Mouse (Mus musculus): ENCODE measurements around the gene Atp5f1. TPM values are rescaled to one million over a fixed set of nuclear protein-coding genes. Genes with fewer than 3 reads are reported as not detected.
"Not testable (repeated sequence)": the region's sequence is repeated elsewhere in the genome, so short reads cannot be mapped to it uniquely, and the experiment has no call there.

The Atp5f1 gene
- polyA plus RNA-seq (2015; fragmentation: Nextera tagmentation; extraction: Ambion mirVana) = 473 and 524 TPM in 2 replicates

DNA sequence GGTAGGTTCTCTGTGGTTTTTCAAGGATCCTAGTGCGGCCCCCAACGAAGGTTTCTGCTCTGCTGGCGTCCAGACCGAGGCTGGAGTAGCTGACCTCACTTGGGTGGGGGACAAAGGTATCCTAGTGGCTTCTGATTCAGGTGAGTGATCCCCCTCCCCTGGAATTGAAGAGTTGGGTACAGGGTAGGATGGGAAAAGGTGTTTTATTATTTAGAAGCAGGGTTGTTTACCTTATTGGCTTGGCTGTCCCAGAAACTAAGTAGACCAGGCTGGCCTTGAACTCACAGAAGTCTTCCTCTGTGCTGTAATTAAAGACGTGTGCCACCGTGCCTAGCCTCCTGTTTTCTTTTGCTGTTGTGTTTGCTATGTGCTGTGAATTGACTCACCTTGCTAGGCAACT is at the start of gene Atp5f1:
Gene Atp5f1 (minus strand): TSS at position 101 of the 400 bp plus-strand sequence.
- no peak for ATAC-seq (ENCODE audit: insufficient read depth, low FRiP score)
- no peaks in the 10 kb centered on the region for H3K9me3 ChIP-seq (replicated peaks; ENCODE audit: control insufficient read depth, low read length)
- H3K27me3 ChIP-seq (ENCODE audit: control insufficient read depth, insufficient read depth, low read length) = no peaks in the 10 kb centered on the region
- H3K27ac ChIP-seq (ENCODE audit: low read length) = peak within 1 kb of the TSS; percentile 92
- H3K4me3 ChIP-seq (replicated peaks; ENCODE audit: low read length) = peak within 1 kb of the TSS; percentile 95
- H3K4me1 ChIP-seq (ENCODE audit: control insufficient read depth, insufficient read depth, low read length) = peaks cover 16% of the 10 kb centered on the region
- peak within 1 kb of the TSS; percentile 86 for H3K4me2 ChIP-seq (ENCODE audit: low read depth, low read length)
- WGBS = 2% methylated on average over 6 of the region's 6 CpGs
- 0 out of 2 replicates have a peak, but pooled peaks cover 12% of the 10 kb centered on the region for H3K36me3 ChIP-seq (ENCODE audit: control insufficient read depth, insufficient read depth, low read length)
- peak within 1 kb of the TSS; percentile 97 for H3K9ac ChIP-seq (ENCODE audit: low read length)

DNA sequence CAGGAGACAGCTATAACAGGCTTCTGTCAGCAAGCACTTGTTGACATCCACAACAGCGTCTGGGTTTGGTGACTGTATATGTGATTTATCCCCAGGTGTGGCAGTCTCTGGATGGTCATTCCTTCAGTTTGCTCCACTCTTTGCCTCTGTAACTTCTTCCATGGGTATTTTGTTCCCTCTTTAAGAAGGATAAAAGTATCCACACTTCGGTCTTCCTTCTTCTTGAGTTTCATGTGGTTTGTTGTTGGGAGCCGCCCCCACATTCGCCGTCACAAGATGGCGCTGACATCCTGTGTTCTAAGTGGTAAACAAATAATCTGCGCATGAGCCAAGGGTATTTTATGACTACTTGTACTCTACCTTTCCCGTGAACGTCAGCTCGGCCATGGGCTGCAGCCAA is 43.5 kb upstream of the Atp5f1 start:
- H3K9me3 ChIP-seq (replicated peaks; ENCODE audit: control insufficient read depth, low read length); H3K36me3 ChIP-seq (ENCODE audit: control insufficient read depth, insufficient read depth, low read length); H3K27ac ChIP-seq (ENCODE audit: low read length); H3K4me2 ChIP-seq (ENCODE audit: low read depth, low read length); H3K4me1 ChIP-seq (ENCODE audit: control insufficient read depth, insufficient read depth, low read length); H3K4me3 ChIP-seq (replicated peaks; ENCODE audit: low read length); H3K27me3 ChIP-seq (ENCODE audit: control insufficient read depth, insufficient read depth, low read length); ATAC-seq (ENCODE audit: insufficient read depth, low FRiP score); H3K9ac ChIP-seq (ENCODE audit: low read length): not testable (repeated sequence)
- 79% methylated on average over 10 of the region's 10 CpGs for WGBS

DNA sequence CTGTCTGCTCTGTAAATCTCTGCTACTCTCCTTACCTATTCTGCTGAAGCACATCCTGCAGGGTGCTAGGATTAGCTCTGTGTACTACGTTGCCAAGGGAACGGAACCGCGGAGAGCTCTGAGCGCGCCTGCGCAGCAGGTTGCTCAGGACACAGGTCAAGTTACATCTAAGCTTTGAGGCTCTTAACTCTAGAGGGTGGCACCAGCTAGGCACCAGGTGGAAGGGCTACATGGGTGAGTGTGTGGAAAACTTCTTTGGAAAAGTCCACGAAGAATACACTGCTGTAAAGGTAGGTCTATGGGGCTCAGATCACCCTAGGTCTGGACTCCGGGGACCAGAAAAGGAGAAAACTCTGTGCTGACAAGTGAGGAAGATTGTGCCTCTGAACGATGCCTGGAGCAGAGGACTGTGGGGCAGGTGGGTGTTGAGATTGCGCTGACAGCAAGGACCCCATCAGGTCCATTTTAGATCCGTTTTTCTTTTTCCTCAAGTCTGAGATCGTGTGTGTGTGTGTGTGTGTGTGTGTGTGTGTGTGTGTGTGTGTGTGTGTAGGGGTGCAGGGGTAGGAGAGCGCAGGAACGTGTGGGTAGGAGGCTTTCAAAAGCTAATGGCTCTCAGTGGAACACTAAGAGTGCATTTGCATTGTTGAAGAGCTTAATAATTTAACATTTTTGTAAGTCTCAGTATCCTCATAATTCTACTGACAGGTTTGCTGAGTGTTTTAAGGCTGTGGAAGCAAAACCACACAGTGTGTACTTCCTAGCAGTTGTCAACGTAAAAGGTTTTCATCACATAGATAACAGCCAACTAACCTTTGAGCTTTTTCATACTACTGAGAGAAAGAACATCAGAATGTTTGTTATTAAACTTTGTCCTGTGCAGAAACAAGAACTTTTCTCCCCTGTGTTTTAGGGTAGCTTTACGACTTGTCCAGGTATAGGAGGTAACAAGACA is 41.8 kb upstream of the Atp5f1 start:
- H3K4me1 ChIP-seq (ENCODE audit: control insufficient read depth, insufficient read depth, low read length) = no peaks in the 10 kb centered on the region
- 21% methylated on average over 16 of the region's 17 CpGs for WGBS
- H3K4me3 ChIP-seq (replicated peaks; ENCODE audit: low read length) = no peak overlapping the region
- ATAC-seq (ENCODE audit: insufficient read depth, low FRiP score) = peak; percentile 88
- H3K27me3 ChIP-seq (ENCODE audit: control insufficient read depth, insufficient read depth, low read length) = no peaks in the 10 kb centered on the region
- no peak overlapping the region for H3K9ac ChIP-seq (ENCODE audit: low read length)
- H3K4me2 ChIP-seq (ENCODE audit: low read depth, low read length) = peak overlapping the region; percentile 22; the same call in 1 of the 2 replicates
- H3K9me3 ChIP-seq (replicated peaks; ENCODE audit: control insufficient read depth, low read length) = no peaks in the 10 kb centered on the region
- H3K36me3 ChIP-seq (ENCODE audit: control insufficient read depth, insufficient read depth, low read length) = no peaks in the 10 kb centered on the region
- H3K27ac ChIP-seq (ENCODE audit: low read length) = no peak overlapping the region

DNA sequence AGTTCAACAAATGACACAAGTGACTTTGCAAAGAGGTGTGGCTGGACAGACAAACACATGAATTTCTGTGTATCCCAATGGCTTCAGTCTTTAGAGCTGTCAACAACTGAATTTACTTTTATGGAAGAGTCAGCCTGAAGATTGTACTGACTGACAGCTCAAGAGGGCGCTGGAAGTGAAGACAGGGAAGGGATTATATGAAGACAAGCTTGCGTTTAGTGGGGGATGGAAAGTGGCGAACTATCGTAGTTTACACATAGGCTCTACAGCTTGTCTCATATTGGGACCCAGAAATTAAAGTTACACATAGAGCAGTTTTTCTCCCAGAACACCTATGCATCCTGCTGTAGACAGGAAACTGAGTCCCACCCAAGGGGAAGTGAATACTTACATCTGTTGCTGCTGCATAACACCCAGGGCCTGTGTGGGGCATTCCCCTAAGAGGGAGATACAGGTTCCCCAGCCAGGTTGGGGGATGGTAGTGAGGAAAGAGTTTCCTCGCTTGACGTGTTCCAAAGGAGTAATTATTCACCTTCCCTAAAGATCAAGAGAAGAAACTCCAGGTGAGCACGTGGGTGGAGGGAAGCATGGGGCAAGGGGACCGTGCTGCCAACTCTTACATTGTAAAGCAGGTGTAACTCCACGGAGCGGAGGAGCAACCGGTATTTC is 40.9 kb upstream of the Atp5f1 start:
- H3K4me2 ChIP-seq (ENCODE audit: low read depth, low read length) = peak overlapping the region; percentile 22; the same call in 1 of the 2 replicates
- 19% methylated on average over 11 of the region's 11 CpGs for WGBS
- no peaks in the 10 kb centered on the region for H3K27me3 ChIP-seq (ENCODE audit: control insufficient read depth, insufficient read depth, low read length)
- no peak overlapping the region for H3K4me3 ChIP-seq (replicated peaks; ENCODE audit: low read length)
- H3K9ac ChIP-seq (ENCODE audit: low read length) = no peak overlapping the region
- H3K36me3 ChIP-seq (ENCODE audit: control insufficient read depth, insufficient read depth, low read length) = no peaks in the 10 kb centered on the region
- H3K27ac ChIP-seq (ENCODE audit: low read length) = no peak overlapping the region
- no peaks in the 10 kb centered on the region for H3K4me1 ChIP-seq (ENCODE audit: control insufficient read depth, insufficient read depth, low read length)
- no peak for ATAC-seq (ENCODE audit: insufficient read depth, low FRiP score)
- no peaks in the 10 kb centered on the region for H3K9me3 ChIP-seq (replicated peaks; ENCODE audit: control insufficient read depth, low read length)

DNA sequence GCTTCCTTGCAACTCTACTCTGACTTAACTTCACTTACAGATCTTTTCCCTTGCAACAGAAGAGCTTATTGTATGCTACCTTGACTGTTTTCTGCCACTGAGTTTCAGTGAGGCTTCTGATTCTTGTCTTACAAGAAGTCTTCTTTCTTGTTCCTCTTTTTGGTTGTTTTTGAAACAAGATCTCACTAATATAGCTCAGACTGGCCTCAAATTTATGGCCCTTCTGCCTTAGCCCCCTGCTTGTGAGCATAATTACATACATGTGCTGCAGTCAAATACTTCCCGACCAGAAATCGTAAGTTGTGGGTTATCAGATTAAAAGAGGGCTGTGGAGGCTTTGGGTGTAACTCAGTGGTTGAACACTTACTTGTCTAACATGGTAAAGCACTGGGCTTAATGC is 34.8 kb upstream of the Atp5f1 start:
- H3K4me2 ChIP-seq (ENCODE audit: low read depth, low read length) = no peak overlapping the region
- H3K27ac ChIP-seq (ENCODE audit: low read length) = no peak overlapping the region
- H3K36me3 ChIP-seq (ENCODE audit: control insufficient read depth, insufficient read depth, low read length) = no peaks in the 10 kb centered on the region
- ATAC-seq (ENCODE audit: insufficient read depth, low FRiP score) = no peak
- no peak overlapping the region for H3K4me3 ChIP-seq (replicated peaks; ENCODE audit: low read length)
- no peaks in the 10 kb centered on the region for H3K4me1 ChIP-seq (ENCODE audit: control insufficient read depth, insufficient read depth, low read length)
- no peak overlapping the region for H3K9ac ChIP-seq (ENCODE audit: low read length)
- H3K27me3 ChIP-seq (ENCODE audit: control insufficient read depth, insufficient read depth, low read length) = no peaks in the 10 kb centered on the region
- no peaks in the 10 kb centered on the region for H3K9me3 ChIP-seq (replicated peaks; ENCODE audit: control insufficient read depth, low read length)
- WGBS = 51% methylated on average over 2 of the region's 2 CpGs

DNA sequence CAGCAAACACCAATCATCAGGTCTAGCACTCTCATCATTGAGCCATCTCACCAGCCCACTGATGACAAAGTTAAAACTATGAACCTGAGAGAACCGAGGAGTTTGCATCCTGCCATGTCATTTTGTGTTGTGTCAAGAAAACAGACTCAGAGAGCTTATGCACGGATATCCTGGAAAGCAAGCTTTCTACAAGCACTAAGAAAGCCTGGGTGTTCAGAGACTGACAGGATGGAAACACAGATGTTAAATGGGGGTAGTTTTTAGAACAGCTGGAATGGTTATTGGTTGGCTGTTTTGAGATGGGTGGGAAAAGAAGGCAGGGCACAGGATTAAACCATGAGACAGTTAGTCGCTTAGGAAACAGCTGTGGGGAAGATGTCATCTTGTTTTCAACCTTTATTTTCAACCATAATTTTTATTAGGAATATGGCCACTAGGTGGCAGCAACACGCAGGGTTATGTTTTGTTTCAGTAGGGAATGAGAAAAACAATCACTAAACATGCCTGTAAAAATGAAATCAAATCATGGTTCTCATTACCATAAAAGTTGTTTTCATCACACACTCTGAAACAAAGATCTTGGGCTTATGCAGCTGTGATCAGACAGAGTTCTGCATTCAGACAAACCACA is 31.9 kb upstream of the Atp5f1 start:
- Histone ChIP-seq H3K36me3 (ENCODE audit: control insufficient read depth, insufficient read depth, low read length) (no peaks in the 10 kb centered on the region), H3K9ac (ENCODE audit: low read length) (no peak overlapping the region), H3K27me3 (ENCODE audit: control insufficient read depth, insufficient read depth, low read length) (no peaks in the 10 kb centered on the region), H3K9me3 (replicated peaks; ENCODE audit: control insufficient read depth, low read length) (no peaks in the 10 kb centered on the region), H3K4me3 (replicated peaks; ENCODE audit: low read length) (no peak overlapping the region), H3K27ac (ENCODE audit: low read length) (no peak overlapping the region), H3K4me1 (ENCODE audit: control insufficient read depth, insufficient read depth, low read length) (no peaks in the 10 kb centered on the region), H3K4me2 (ENCODE audit: low read depth, low read length) (no peak overlapping the region)
- no peak for ATAC-seq (ENCODE audit: insufficient read depth, low FRiP score)
- 19% methylated on average over 4 of the region's 4 CpGs for WGBS

DNA sequence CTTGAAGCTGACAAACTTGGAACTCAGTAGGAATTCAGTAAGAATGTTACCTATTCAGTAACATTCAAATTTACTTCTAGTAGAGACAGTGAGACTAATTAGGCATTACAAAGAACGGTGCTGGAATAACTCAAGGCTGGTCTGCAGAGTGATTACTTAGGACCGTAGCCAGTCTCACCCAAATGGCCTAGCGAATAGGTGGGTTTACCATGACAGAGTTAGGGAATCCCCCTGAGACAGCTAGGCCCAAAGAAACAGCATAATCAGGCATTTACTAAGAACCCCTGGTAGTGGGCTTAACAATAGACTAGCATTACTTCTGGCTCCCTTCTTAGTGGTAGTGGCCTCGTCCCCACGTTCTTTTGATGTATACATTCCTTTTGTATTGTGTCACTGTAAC is 29.7 kb upstream of the Atp5f1 start:
- H3K4me3 ChIP-seq (replicated peaks; ENCODE audit: low read length); H3K4me2 ChIP-seq (ENCODE audit: low read depth, low read length); H3K36me3 ChIP-seq (ENCODE audit: control insufficient read depth, insufficient read depth, low read length); ATAC-seq (ENCODE audit: insufficient read depth, low FRiP score); H3K9ac ChIP-seq (ENCODE audit: low read length); H3K4me1 ChIP-seq (ENCODE audit: control insufficient read depth, insufficient read depth, low read length); H3K27me3 ChIP-seq (ENCODE audit: control insufficient read depth, insufficient read depth, low read length); H3K27ac ChIP-seq (ENCODE audit: low read length); H3K9me3 ChIP-seq (replicated peaks; ENCODE audit: control insufficient read depth, low read length): not testable (repeated sequence)
- WGBS = 54% methylated on average over 5 of the region's 5 CpGs

DNA sequence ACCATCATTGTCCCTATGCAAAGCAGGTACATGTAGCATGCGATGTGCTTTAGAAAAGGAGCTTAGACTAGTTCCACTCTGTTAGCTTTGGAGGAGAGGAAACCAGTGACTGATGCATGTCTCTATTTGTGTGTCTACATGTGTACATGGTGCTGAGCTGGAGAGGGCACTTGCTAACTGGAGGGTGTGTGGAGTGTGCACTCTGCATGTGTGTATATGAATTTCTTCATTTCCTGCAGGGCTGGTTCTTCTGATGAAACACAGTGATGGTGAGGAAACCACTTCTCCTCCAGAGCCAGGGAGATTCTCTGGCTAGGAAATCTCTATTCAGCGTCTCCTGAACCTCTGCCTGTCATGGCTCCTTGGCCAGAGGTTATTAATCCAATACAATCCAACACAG is 14.3 kb upstream of the Atp5f1 start:
- H3K9me3 ChIP-seq (replicated peaks; ENCODE audit: control insufficient read depth, low read length) = no peaks in the 10 kb centered on the region
- no peaks in the 10 kb centered on the region for H3K27me3 ChIP-seq (ENCODE audit: control insufficient read depth, insufficient read depth, low read length)
- no peaks in the 10 kb centered on the region for H3K4me1 ChIP-seq (ENCODE audit: control insufficient read depth, insufficient read depth, low read length)
- H3K4me3 ChIP-seq (replicated peaks; ENCODE audit: low read length) = no peak overlapping the region
- WGBS = 86% methylated on average over 2 of the region's 2 CpGs
- no peak for ATAC-seq (ENCODE audit: insufficient read depth, low FRiP score)
- H3K9ac ChIP-seq (ENCODE audit: low read length) = no peak overlapping the region
- H3K27ac ChIP-seq (ENCODE audit: low read length) = no peak overlapping the region
- H3K4me2 ChIP-seq (ENCODE audit: low read depth, low read length) = no peak overlapping the region
- H3K36me3 ChIP-seq (ENCODE audit: control insufficient read depth, insufficient read depth, low read length) = 0 out of 2 replicates have a peak, but pooled peaks cover 3% of the 10 kb centered on the region

DNA sequence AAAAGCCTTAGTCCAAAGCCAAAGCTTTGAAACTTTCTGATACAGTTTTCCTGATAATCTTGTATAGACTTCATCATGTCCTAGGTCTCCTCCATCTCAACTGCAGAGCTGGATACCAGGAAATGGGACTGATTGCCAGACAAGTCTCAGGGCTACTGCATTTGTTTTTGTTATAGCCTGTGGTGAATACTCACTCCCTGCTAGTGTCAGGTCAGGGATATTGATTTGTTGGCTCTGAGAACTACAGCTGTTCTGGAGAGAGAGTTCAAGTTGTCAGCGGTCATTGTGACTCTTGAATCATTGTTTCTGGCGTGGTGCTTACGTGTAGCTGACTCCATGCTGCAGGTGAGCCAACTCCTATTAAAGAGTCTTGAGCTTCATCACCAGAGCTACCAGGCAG is 13.5 kb upstream of the Atp5f1 start, which contains the start of gene Ovgp1:
Gene Ovgp1 (plus strand): TSS at position 301 of the 400 bp plus-strand sequence.
- no peak within 1 kb of the TSS for H3K27ac ChIP-seq (ENCODE audit: low read length)
- ATAC-seq (ENCODE audit: insufficient read depth, low FRiP score) = no peak
- 48% methylated on average over 3 of the region's 3 CpGs for WGBS
- H3K9me3 ChIP-seq (replicated peaks; ENCODE audit: control insufficient read depth, low read length) = no peaks in the 10 kb centered on the region
- no peaks in the 10 kb centered on the region for H3K27me3 ChIP-seq (ENCODE audit: control insufficient read depth, insufficient read depth, low read length)
- H3K4me2 ChIP-seq (ENCODE audit: low read depth, low read length) = no peak within 1 kb of the TSS
- H3K9ac ChIP-seq (ENCODE audit: low read length) = no peak within 1 kb of the TSS
- no peaks in the 10 kb centered on the region for H3K4me1 ChIP-seq (ENCODE audit: control insufficient read depth, insufficient read depth, low read length)
- H3K36me3 ChIP-seq (ENCODE audit: control insufficient read depth, insufficient read depth, low read length) = 0 out of 2 replicates have a peak, but pooled peaks cover 3% of the 10 kb centered on the region
- no peak within 1 kb of the TSS for H3K4me3 ChIP-seq (replicated peaks; ENCODE audit: low read length)

Data from stomach, embryonic 16.5 days (tissue).